Mouse (Mus musculus): ENCODE results near the gene Zfp524.
"Not testable (repeated sequence)": the region's sequence is repeated elsewhere in the genome, so short reads cannot be mapped to it uniquely, and the experiment has no call there.

Zfp524 gene

GRCm38 (mm10) chr7:5014251-5015117, at the start of gene Zfp524, which contains the start of gene Fiz1:
TSS of gene Zfp524 (plus strand) at chr7:5014415.
TSS of gene Fiz1 (minus strand) at chr7:5014697.
- peak; percentile 95 for DNase-seq (ENCODE audit: low spot score)

DNA sequence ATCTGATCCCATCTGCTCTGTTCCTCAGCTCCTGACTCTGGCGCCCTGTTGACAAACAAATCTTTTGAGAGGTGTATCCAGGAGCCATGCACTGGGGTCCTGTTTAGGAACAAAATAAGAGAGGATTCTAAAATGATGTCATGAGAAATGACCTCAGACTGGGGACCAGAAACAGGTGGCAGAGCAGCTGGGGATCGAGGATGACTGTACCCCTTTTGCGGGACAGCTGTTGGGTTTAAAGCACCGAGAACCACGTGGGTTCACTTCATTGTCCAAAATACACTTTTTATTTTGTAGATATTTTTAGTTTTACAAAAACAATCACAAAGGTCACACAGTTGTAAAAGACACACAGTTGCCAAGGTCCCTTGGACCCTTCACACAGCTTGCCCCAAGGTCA, 49.2 kb upstream of the Zfp524 start:
- DNase-seq (ENCODE audit: low spot score) = no peak

GRCm38 (mm10) chr7:4971068-4971467, 43.1 kb upstream of the Zfp524 start, which contains the start of gene Sbk3:
TSS of gene Sbk3 (minus strand) at chr7:4971168.
- no peak for DNase-seq (ENCODE audit: low spot score)

DNA sequence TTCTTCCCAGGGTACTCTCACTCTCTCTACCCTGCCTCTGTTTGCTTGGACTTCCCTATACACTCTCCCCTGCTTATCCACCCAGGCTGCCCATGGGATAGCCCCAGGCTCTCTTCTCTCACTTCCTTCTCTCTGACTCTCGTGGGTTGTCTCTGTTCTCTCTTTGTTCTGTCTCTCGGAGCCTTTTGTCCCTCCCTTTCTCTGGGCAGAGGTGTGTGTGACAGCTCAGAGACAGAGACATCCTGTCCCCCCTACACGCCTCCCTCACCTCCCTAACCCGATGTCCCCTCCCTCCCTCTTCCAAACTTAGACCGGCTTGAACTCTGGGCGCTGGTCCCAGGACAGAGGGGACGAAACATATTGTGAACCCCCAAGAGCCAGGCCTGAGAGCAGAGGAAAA, 42.5 kb upstream of the Zfp524 start:
- no peak for DNase-seq (ENCODE audit: low spot score)

DNA sequence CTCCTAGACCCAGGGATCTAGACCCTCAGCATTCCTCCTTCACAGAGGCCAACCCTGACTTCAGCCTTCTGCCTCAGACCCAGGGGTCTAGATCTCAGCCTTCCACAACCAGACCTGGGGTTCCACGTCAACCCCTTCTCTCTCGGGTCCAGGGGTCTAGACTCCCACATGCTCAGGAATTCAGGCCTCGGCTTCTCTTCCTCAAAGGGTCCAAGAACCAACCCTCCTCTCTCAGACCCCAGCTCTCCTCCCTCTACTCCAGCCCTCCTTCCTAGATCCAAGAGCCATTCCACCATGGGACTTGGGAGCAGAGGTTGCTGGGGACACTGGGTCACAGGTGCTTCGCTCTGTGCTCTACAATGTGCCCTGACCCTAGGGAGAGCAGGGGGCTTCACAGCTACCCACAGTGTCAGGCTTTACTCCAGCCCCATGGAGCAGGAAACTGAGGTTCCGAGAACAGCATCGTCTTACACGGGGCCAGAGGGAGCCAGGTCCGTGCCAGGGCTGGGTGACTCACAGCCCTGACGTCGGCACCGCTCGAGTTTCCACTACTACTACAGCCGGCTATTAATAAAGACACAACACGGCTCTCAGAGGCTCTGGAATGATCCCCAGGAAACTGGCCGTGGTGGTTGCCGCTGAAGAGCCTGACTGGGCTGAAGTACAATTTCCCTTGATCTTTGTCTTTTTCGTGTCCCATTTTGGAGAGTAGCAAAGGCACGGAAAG, 41.7 kb upstream of the Zfp524 start:
- no peak for DNase-seq (ENCODE audit: low spot score)

DNA sequence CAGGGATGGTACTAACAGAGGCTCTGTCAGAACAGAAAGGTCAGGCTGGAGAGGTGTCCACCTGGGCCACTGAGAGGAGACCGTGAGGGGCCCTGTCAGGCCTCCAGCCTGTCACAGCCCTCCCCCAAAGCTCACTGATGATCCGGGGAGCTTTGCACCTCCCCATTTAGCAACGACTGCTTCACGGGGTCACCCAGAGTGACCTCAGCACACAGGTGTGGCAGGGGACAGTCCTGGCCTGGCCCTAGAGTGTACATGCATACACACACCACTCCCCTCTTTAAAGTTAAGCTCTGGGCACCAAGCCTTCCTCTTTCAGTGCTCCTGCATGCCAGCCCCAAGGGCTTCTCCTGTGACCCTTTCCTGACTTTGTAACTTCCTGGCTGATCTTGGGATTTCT, 38.8 kb upstream of the Zfp524 start:
- DNase-seq (ENCODE audit: low spot score) = no peak

DNA sequence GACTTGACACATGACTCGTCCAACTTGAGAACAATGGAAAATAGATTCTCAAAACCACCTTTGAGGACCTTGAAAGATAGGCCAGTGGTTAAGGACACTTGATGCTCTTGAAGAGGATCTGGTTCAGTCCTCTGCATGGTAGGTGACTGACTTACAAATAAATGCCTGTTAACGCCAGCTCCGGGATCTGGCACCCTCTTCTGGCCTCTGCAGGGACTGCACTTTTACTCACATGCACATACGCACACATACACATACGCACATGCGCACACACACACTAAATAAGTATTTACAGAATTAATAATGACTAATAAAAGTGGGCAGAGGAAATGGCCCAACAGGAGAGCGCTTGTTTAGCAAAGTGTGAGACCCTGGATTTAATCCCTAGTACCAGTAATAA, 37.4 kb upstream of the Zfp524 start:
- no peak for DNase-seq (ENCODE audit: low spot score)

- no peak for DNase-seq (ENCODE audit: low spot score)
Observed at GRCm38 (mm10) chr7:4988250-4988649, 26.0 kb upstream of the Zfp524 start.

DNA sequence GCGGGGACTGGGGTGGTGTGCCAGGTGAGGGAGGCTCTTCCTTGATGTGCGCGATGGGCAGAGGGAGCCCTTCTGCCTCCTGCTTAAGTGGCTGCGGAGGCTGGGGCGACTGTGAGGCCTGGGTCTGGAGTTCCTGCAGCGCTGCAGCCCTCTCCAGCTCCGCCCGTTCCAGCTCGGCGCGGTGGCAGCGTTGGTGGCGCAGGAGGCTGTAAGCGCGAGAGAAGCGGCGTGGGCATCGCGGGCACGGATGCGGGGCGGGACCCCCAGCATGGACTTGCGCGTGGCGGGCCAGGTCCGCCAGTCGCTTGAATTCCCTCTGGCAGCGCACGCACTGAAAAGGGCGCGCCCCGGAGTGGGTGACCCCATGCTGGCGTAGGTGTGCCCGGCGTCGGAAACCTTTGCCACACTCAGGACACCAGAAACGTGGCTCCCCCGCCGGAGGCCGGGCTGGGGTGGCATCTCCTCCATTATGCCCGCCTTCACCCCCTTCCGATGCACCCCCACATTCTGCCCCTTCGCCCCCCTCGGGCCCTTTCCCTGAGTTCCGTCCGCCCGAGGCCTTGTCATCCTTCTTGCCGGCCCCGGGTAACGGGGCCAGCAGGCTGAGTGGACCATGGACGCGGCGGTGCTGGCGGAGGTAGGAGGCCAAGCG, 20.7 kb upstream of the Zfp524 start:
- DNase-seq (ENCODE audit: low spot score) = no peak

DNA sequence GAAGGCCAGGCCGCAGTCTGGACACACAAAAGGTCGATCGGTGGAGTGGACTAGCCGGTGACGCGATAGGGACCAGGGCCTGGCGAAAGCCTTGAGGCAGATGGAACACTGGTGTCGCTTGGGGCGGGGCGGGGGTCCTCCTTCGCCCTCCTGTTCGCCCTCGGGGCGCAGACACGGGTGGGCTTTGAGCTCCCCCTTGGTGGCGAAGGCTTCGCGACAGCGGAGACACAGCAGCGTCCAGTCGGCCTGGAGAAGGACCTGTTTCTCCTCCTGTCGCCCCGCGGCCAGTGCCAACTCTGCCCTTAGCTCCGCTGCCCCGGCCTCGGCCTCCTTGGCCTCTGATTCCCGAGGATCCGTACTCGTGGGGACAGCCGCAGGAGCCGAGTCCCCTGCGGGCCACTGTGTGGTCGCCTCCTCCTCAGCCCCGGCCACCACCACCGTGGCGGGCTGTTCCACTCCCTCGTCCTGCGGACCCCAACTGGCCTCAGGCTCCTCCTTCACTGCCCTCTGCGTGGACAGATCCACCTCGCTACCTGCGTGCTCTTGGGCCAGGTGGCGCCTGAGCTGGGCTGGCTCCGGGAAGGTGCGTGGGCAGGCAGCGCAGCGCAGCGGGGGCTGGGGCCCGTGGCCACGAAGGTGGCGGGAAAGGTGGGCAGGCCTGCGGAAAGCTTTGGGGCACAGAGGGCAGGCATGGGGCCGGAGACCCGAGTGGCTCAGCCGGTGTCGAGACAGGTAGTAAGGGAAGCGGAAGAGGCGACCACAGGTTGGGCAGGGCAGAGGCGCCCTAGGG, 20.0 kb upstream of the Zfp524 start:
- no peak for DNase-seq (ENCODE audit: low spot score)

- no peak for DNase-seq (ENCODE audit: low spot score)
Observed at GRCm38 (mm10) chr7:4995268-4996002, 18.8 kb upstream of the Zfp524 start.

DNA sequence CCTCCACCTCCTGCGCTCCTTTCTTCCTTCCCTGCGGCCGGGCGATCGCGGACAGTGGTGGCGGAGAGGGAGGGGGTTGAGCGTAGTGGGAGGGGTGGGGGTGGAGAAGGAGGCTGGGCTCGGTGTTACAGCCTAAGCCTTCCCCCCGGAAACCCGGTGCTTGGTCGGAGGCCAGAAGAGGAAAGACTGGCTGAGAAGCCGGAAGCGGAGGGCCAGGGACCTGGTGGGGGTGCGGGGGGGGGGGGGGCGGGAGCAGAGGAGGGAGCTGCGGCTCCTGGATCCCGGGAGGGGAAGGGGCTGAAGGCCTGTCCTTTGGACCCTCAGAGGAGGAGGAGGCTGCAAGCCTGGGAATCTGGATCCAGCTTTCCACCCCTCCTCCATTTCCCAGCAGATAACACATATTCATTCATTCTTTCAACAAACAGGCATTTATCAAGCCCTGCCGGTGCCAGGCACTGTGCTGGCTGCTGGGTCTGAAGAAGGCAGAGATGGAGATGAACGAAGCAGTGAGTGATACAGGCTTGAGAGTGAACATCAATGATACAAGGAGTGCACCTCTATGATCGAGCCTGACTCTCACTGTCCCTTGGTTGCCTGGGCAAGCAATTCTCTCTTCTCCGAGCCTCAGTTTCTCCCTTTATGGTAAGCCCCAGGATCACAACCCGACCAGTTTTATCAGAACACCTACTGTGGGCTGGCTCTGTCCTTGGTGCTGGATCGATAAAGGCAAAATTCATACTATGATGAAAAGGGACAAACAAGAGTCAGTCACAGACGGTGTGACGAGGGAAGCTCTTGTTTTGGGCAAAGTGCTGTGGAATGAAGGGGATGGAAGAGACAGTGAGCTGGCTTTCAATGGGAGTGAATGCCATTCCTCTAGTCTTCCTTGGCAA, 18.0 kb upstream of the Zfp524 start, which contains the start of gene Zfp579:
Zfp579 (minus strand) TSS at position 156 of the 893 bp plus-strand sequence.
- peak; percentile 88 for DNase-seq (ENCODE audit: low spot score)

GRCm38 (mm10) chr7:4996934-4997333, 17.3 kb upstream of the Zfp524 start:
- no peak for DNase-seq (ENCODE audit: low spot score)

GRCm38 (mm10) chr7:4999876-5000275, 14.3 kb upstream of the Zfp524 start:
- DNase-seq (ENCODE audit: low spot score) = no peak

DNA sequence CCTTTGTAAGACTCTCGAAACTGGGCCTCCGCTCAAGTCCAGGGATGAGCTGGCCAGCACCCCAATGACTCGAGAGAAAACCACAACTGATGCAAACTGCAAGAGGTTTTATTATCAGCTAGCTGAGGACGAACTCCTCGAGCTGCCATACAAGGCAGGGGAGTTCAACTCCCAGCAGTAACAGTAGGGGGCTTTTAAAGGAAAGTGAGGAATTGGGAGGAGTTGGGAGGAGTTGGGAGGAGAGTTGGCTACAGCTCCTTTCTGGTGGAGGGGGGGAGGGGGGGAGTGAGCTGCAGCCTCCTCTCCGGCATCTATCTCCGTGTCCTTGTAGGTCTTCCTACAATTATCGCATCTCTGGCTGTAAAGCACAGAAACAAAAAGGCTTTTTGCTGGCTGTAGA, 11.3 kb upstream of the Zfp524 start:
- DNase-seq (ENCODE audit: low spot score) = not testable (repeated sequence)

- no peak for DNase-seq (ENCODE audit: low spot score)
Observed at GRCm38 (mm10) chr7:5008229-5008628, 6.0 kb upstream of the Zfp524 start.

- DNase-seq (ENCODE audit: low spot score) = no peak
Observed at GRCm38 (mm10) chr7:5012681-5013513, 1.3 kb upstream of the Zfp524 start.

- DNase-seq (ENCODE audit: low spot score) = peak; percentile 94
Observed at GRCm38 (mm10) chr7:5015118-5016001, 1.1 kb downstream of the Zfp524 start, which contains the start of gene Gm44973. TSS of gene Gm44973 (plus strand) at chr7:5015496.
